Mouse (Mus musculus) hindbrain, embryonic 10.5 days (tissue): ENCODE results near the gene Nol8. TPM values are rescaled to one million over a fixed set of nuclear protein-coding genes. Genes with fewer than 3 reads are reported as not detected.

Experiments
- DNase-seq: peaks from one replicate; pipeline ENCODE4 v3.0.0-alpha.2; 2017; ENCODE audit warnings: low spot score
- H3K27ac ChIP-seq: fragments of 300-500 bp; sonication (generic); 2 replicates; pipeline ENCODE4 v1.5.1; 2016; ENCODE audit warnings: mild to moderate bottlenecking, moderate library complexity
- H3K27me3 ChIP-seq: fragments of 300-500 bp; sonication (generic); 2 replicates; pipeline ENCODE4 v1.6.1; 2016; ENCODE audit warnings: mild to moderate bottlenecking; ENCODE audit not compliant: poor library complexity, insufficient read depth, severe bottlenecking
- H3K36me3 ChIP-seq: fragments of 300-500 bp; sonication (generic); 2 replicates; pipeline ENCODE4 v1.6.1; 2016; ENCODE audit warnings: mild to moderate bottlenecking, moderate library complexity
- H3K4me1 ChIP-seq: fragments of 300-500 bp; sonication (generic); replicated peaks from 2 replicates; pipeline ENCODE4 v1.6.1; 2016; ENCODE audit warnings: mild to moderate bottlenecking
- H3K4me3 ChIP-seq: fragments of 300-500 bp; sonication (generic); 2 replicates; pipeline ENCODE4 v1.5.1; 2016; ENCODE audit warnings: mild to moderate bottlenecking, moderate library complexity
- H3K9me3 ChIP-seq: fragments of 300-500 bp; sonication (generic); 2 replicates; pipeline ENCODE4 v1.6.1; 2016; ENCODE audit warnings: mild to moderate bottlenecking, moderate library complexity
- WGBS: fragments of 180-500 bp; shearing (Covaris S2); methylation state at CpG from one replicate; pipeline ENCODE4 v1.1.7; 2016; 5-methylcytosine and 5-hydroxymethylcytosine counted together
- polyA plus RNA-seq: library from polyadenylated mRNA; unstranded; fragments of >200 nt; fragmentation: Nextera tagmentation; extraction: Ambion mirVana; gene quantifications from 2 replicates; pipeline ENCODE4 v1.2.1, GENCODE M21; 2016

Gene Nol8
- polyA plus RNA-seq, 1 experiment from 2014 or later: 15.2 TPM

GRCm38 (mm10) chr13:49708311-49708710 lies 55.4 kb downstream of the Nol8 start:
- no peak for DNase-seq
- Histone ChIP-seq H3K27me3 (no peaks in the 10 kb centered on the region), H3K4me3 (no peak overlapping the region), H3K9me3 (no peaks in the 10 kb centered on the region), H3K36me3 (peaks cover 99% of the 10 kb centered on the region), H3K27ac (no peak overlapping the region), H3K4me1 (peaks cover 10% of the 10 kb centered on the region)
- 93% methylated on average over 8 of the region's 8 CpGs for WGBS

GRCm38 (mm10) chr13:49712047-49712721 lies 59.3 kb downstream of the Nol8 start:
- WGBS: 96% methylated on average over 12 of the region's 12 CpGs
- no peak for DNase-seq
- Histone ChIP-seq H3K9me3 (no peaks in the 10 kb centered on the region), H3K27ac (no peak overlapping the region), H3K4me1 (no peaks in the 10 kb centered on the region), H3K36me3 (peaks cover 99% of the 10 kb centered on the region), H3K4me3 (no peak overlapping the region), H3K27me3 (no peaks in the 10 kb centered on the region)

- Histone ChIP-seq H3K9me3 (no peaks in the 10 kb centered on the region), H3K27ac (no peak overlapping the region), H3K27me3 (no peaks in the 10 kb centered on the region), H3K4me3 (no peak overlapping the region), H3K4me1 (no peaks in the 10 kb centered on the region), H3K36me3 (peaks cover 98% of the 10 kb centered on the region)
- no peak for DNase-seq
- WGBS: 92% methylated on average over 3 of the region's 3 CpGs
These were observed 66.4 kb downstream of the Nol8 start for GRCm38 (mm10) chr13:49719310-49719709.

Other genes starting within 250 kb of the Nol8 start
- 19.5 and 20.0 TPM in 2 replicates for gene Ippk, start 231.8 kb upstream of the Nol8 start, polyA plus RNA-seq
- gene Tes3-ps, start 159.8 kb upstream of the Nol8 start, polyA plus RNA-seq: 1.1 and 1.5 TPM in 2 replicates
- gene Ecm2, start 148.3 kb upstream of the Nol8 start, polyA plus RNA-seq: 0.52 and 0.63 TPM in 2 replicates
- 0.07 and 0.17 TPM in 2 replicates for gene Aspn, start 108.6 kb upstream of the Nol8 start, polyA plus RNA-seq
- 0.82 and 1.6 TPM in 2 replicates for gene Omd, start 70.6 kb upstream of the Nol8 start, polyA plus RNA-seq
- gene Ogn, start 45.0 kb upstream of the Nol8 start, polyA plus RNA-seq: 2.7 and 5.3 TPM in 2 replicates
- 31.9 and 35.1 TPM in 2 replicates for gene Cenpp, start 293 bp upstream of the Nol8 start, polyA plus RNA-seq
- 98.0 and 111 TPM in 2 replicates for gene Iars, start 29.0 kb downstream of the Nol8 start, polyA plus RNA-seq
- 0.14 TPM in 1 of 2 replicates, not detected in the other for gene Gm30302, start 145.9 kb downstream of the Nol8 start, polyA plus RNA-seq